Mouse (Mus musculus): ENCODE data around the gene Acod1. TPM values are rescaled to one million over a fixed set of nuclear protein-coding genes. Genes with fewer than 3 reads are reported as not detected.

Gene Acod1
- total and polyA plus RNA-seq, 3 experiments, result 0.09 to 1.6 (median 0.16) TPM

- TF ChIP-seq TBP (conservative IDR thresholded peaks at IDR 0.05; ENCODE audit: low read depth, low read length), result no peak
- peak; percentile 98 for TF ChIP-seq NELFE (IDR thresholded peaks at IDR 0.05; ENCODE audit: low read depth, low read length)
- TF ChIP-seq ZC3H11A (IDR thresholded peaks at IDR 0.05; ENCODE audit: low read depth, low read length), result peak; percentile 100
- TF ChIP-seq JUN (IDR thresholded peaks at IDR 0.05; ENCODE audit: insufficient read depth, low read depth, low read length), result peak; percentile 20; the same call in 1 of the 2 replicates
- no peak for TF ChIP-seq GABPA (IDR thresholded peaks at IDR 0.05; ENCODE audit: insufficient replicate concordance, low read depth, low read length)
- peak; percentile 51; the same call in 1 of the 2 replicates for TF ChIP-seq MAFK (IDR thresholded peaks at IDR 0.05; ENCODE audit: insufficient replicate concordance, low read length)
- peak; percentile 78; the same call in 1 of the 2 replicates for TF ChIP-seq MAZ (IDR thresholded peaks at IDR 0.05; ENCODE audit: low read depth, low read length)
- TF ChIP-seq SIN3A (IDR thresholded peaks at IDR 0.05; ENCODE audit: low read length), result peak; percentile 90
- peak; percentile 59 for TF ChIP-seq ELF1 (IDR thresholded peaks at IDR 0.05; ENCODE audit: low read depth, low read length)
- peak; percentile 80; the same call in 1 of the 2 replicates for TF ChIP-seq RCOR1 (conservative IDR thresholded peaks at IDR 0.05; ENCODE audit: low read depth, low read length)
- TF ChIP-seq USF1 (IDR thresholded peaks at IDR 0.05; ENCODE audit: low read depth, low read length), result no peak
- no peak for TF ChIP-seq UBTF (IDR thresholded peaks at IDR 0.05; ENCODE audit: low read depth, low read length)
- TF ChIP-seq MYC (IDR thresholded peaks at IDR 0.05; ENCODE audit: low read depth, low read length), result peak; percentile 57
- TF ChIP-seq E2F4 (IDR thresholded peaks at IDR 0.05; ENCODE audit: insufficient replicate concordance, low read depth, low read length), result no peak
Measured at GRCm38 (mm10) chr14:103051159-103051769, 4.5 kb downstream of the Acod1 start (continued).

GRCm38 (mm10) chr14:103054731-103055130, 8.0 kb downstream of the Acod1 start:
- Histone ChIP-seq H3K4me2 (ENCODE audit: insufficient read depth, low read depth, poor library complexity, severe bottlenecking) (no peak overlapping the region), H3K9ac (ENCODE audit: insufficient read depth, low read depth) (no peak overlapping the region), H3K27ac (ENCODE audit: insufficient read depth, low read depth) (no peak overlapping the region), H3K4me1 (ENCODE audit: control insufficient read depth in 1 of 2, insufficient read depth in 2 of 2) (peaks cover 2 to 9% of the 10 kb centered on the region in 2 experiments; a peak in 2 of 4 replicates), H3K4me3 (replicated peaks in 1 of 3; ENCODE audit: low read depth in 2 of 3, low read length in 2 of 3, poor library complexity in 1 of 3) (no peak overlapping the region), H3K9me3 (replicated peaks; ENCODE audit: low read length) (no peaks in the 10 kb centered on the region), H3K79me2 (replicated peaks; ENCODE audit: control insufficient read depth, extremely low read depth, insufficient read depth, poor library complexity, severe bottlenecking) (no peaks in the 10 kb centered on the region), H3K27me3 (replicated peaks) (no peaks in the 10 kb centered on the region), H3K36me3 (replicated peaks in 1 of 2; ENCODE audit: control insufficient read depth in 1 of 2, insufficient read depth in 1 of 2, low read length in 1 of 2) (no peaks in the 10 kb centered on the region)
- no peak for TF ChIP-seq RAD21 (IDR thresholded peaks at IDR 0.05; ENCODE audit: low read depth, low read length)
- no peak for DNase-seq (ENCODE audit: extremely low read depth)
- in situ Hi-C loops (cut with MboI; ENCODE audit: low pct_ligation_motif_present, low pct_unique_long_range_greater_than_20kb, low sequenced_read_pairs), result loop anchor here (5.0 to 25.0 kb wide), 2 partner anchors 42 to 633 kb away; no protein-coding TSS in a partner anchor
- dilution Hi-C loops (cut with MboI; ENCODE audit: extremely low pct_ligation_motif_present, extremely low pct_unique_long_range_greater_than_20kb, low sequenced_read_pairs), result no loop called here

GRCm38 (mm10) chr14:103056601-103057000, 9.8 kb downstream of the Acod1 start:
- dilution Hi-C loops (cut with MboI; ENCODE audit: extremely low pct_ligation_motif_present, extremely low pct_unique_long_range_greater_than_20kb, low sequenced_read_pairs), result no loop called here
- no peak overlapping the region for H3K9ac ChIP-seq (ENCODE audit: insufficient read depth, low read depth)

More at GRCm38 (mm10) chr14:103056601-103057000, 9.8 kb downstream of the Acod1 start:
- H3K4me1 ChIP-seq (ENCODE audit: control insufficient read depth in 1 of 2, insufficient read depth in 2 of 2), result peaks cover 0 to 5% of the 10 kb centered on the region in 2 experiments; a peak in 2 of 4 replicates
- DNase-seq (ENCODE audit: extremely low read depth), result no peak
- peaks cover 6% of the 10 kb centered on the region for H3K9me3 ChIP-seq (replicated peaks; ENCODE audit: low read length)
- H3K27me3 ChIP-seq (replicated peaks), result no peaks in the 10 kb centered on the region
- in situ Hi-C loops (cut with MboI; ENCODE audit: low pct_ligation_motif_present, low pct_unique_long_range_greater_than_20kb, low sequenced_read_pairs), result loop anchor here (25.0 kb wide), 1 partner anchor 631 kb away; no protein-coding TSS in a partner anchor
- H3K27ac ChIP-seq (ENCODE audit: insufficient read depth, low read depth), result no peak overlapping the region
- no peaks in the 10 kb centered on the region for H3K79me2 ChIP-seq (replicated peaks; ENCODE audit: control insufficient read depth, extremely low read depth, insufficient read depth, poor library complexity, severe bottlenecking)
- TF ChIP-seq MYC (IDR thresholded peaks at IDR 0.05; ENCODE audit: low read depth, low read length) (no peak), USF2 (conservative IDR thresholded peaks at IDR 0.05; ENCODE audit: low read depth, low read length) (no peak), TBP (conservative IDR thresholded peaks at IDR 0.05; ENCODE audit: low read depth, low read length) (no peak), ZNF384 (IDR thresholded peaks at IDR 0.05; ENCODE audit: low read depth, low read length) (no peak), HCFC1 (IDR thresholded peaks at IDR 0.05; ENCODE audit: low read depth, low read length) (no peak), RAD21 (IDR thresholded peaks at IDR 0.05; ENCODE audit: low read depth, low read length) (no peak), ZC3H11A (IDR thresholded peaks at IDR 0.05; ENCODE audit: low read depth, low read length) (no peak)
- no peak overlapping the region for H3K4me3 ChIP-seq (replicated peaks in 1 of 3; ENCODE audit: low read depth in 2 of 3, low read length in 2 of 3, poor library complexity in 1 of 3)
- no peaks in the 10 kb centered on the region for H3K36me3 ChIP-seq (replicated peaks in 1 of 2; ENCODE audit: control insufficient read depth in 1 of 2, insufficient read depth in 1 of 2, low read length in 1 of 2)
- H3K4me2 ChIP-seq (ENCODE audit: insufficient read depth, low read depth, poor library complexity, severe bottlenecking), result no peak overlapping the region

Data from CH12.LX (cell line).